Mouse (Mus musculus) lung, adult 2 months (tissue): ENCODE results near the gene Tubb4a.

Experiments used
- CTCF ChIP-seq: fragments of 200-500 bp; IDR thresholded peaks from 2 replicates; pipeline ENCODE4 v1.5.1; 2011; ENCODE audit warnings: mild to moderate bottlenecking, low read length, control low read depth; ENCODE audit not compliant: insufficient read depth
- POLR2A ChIP-seq: fragments of 200-500 bp; IDR thresholded peaks from 2 replicates; pipeline ENCODE4 v1.6.1; 2011; ENCODE audit warnings: low read depth, mild to moderate bottlenecking, control low read depth, low read length, borderline replicate concordance; ENCODE audit errors: extremely low read depth

GRCm38 (mm10) chr17:57038978-57039377, 48.6 kb downstream of the Tubb4a start:
- no peak for TF ChIP-seq POLR2A
- TF ChIP-seq CTCF: no peak
